Mouse (Mus musculus) olfactory bulb, adult 2 months (tissue): ENCODE results near the gene Ace3.

Experiments
- CTCF ChIP-seq: fragments of 200-500 bp; IDR thresholded peaks from 2 replicates; pipeline ENCODE4 v1.5.1; 2012; ENCODE audit warnings: low read depth, mild to moderate bottlenecking, low read length, moderate library complexity; ENCODE audit not compliant: insufficient read depth
- POLR2A ChIP-seq: fragments of 200-500 bp; IDR thresholded peaks from 2 replicates; pipeline ENCODE4 v1.6.1; 2012; ENCODE audit warnings: mild to moderate bottlenecking, low read depth, low read length, moderate library complexity; ENCODE audit not compliant: insufficient read depth

- TF ChIP-seq CTCF, result no peak
- TF ChIP-seq POLR2A, result no peak
Observed at GRCm38 (mm10) chr11:105978232-105978631, 16.2 kb upstream of the Ace3 start.
